Mouse (Mus musculus) c-Kit-positive CD71-positive TER-119-positive erythroid progenitor cells, embryonic 14.5 days (primary cell): ENCODE data around the gene P2ry4.
A peak's percentile ranks its signal among the peaks of the same experiment; 100 is the strongest.

Experiments used
- DNase-seq: peaks from one replicate; pipeline ENCODE4 v3.0.0-alpha.2; 2013; ENCODE audit warnings: low spot score

Gene P2ry4

DNA sequence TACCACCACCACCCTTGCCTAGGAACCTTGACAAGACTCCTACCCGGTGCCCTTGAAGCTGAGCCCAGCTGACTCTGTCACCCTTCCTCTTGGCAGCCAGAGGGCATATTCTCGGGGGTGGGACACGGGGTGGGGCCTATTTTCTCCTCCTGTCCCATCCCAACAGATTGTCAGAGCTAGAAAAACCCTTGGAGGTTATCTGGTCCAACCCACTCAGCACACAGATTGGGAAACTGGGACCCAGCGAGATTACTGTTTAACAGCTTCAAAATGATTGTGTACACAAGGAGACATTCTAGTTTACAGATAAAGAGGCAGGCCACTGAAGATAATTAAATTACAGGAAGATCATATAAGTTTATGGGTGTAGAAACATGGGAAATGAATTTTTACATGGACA, at the start of gene P2ry4:
P2ry4 (minus strand) TSS at position 79 of the 400 bp plus-strand sequence.
- no peak for DNase-seq

- no peak for DNase-seq
Measured at GRCm38 (mm10) chrX:100638477-100638876, 43.8 kb upstream of the P2ry4 start.

GRCm38 (mm10) chrX:100629076-100629475, 34.4 kb upstream of the P2ry4 start:
- no peak for DNase-seq

- peak; percentile 85 for DNase-seq
Measured at GRCm38 (mm10) chrX:100625802-100626793, 31.4 kb upstream of the P2ry4 start, which contains the start of gene Pdzd11. Gene Pdzd11, minus strand, starts transcription at chrX:100626568.

GRCm38 (mm10) chrX:100625546-100625801, 30.8 kb upstream of the P2ry4 start, which contains the start of gene Kif4:
Gene Kif4, plus strand, starts transcription at chrX:100625737.
- DNase-seq: no peak

GRCm38 (mm10) chrX:100625146-100625545, 30.5 kb upstream of the P2ry4 start:
- peak; percentile 3 for DNase-seq

DNA sequence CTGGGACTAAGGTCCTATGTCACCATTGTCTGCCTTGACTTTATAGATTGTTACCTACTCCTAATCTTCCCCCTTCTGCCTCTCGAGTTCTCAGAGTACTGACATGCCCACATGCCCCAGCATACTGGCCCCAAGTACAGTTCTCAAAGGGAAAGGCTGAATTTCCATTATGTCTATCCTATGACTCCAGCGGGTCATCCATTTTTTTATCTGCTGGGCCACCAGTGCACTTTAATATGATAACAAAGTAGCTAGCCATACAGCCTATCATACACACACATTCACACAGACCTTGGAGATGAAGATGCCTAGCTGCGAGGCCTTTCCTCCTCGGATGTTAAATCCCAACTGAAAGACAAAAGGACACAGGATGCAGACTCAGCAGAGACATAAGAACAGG, 29.6 kb upstream of the P2ry4 start:
- DNase-seq: peak; percentile 33

GRCm38 (mm10) chrX:100621366-100621765, 26.7 kb upstream of the P2ry4 start:
- no peak for DNase-seq

- DNase-seq: no peak
Measured at GRCm38 (mm10) chrX:100618488-100618887, 23.8 kb upstream of the P2ry4 start.

DNA sequence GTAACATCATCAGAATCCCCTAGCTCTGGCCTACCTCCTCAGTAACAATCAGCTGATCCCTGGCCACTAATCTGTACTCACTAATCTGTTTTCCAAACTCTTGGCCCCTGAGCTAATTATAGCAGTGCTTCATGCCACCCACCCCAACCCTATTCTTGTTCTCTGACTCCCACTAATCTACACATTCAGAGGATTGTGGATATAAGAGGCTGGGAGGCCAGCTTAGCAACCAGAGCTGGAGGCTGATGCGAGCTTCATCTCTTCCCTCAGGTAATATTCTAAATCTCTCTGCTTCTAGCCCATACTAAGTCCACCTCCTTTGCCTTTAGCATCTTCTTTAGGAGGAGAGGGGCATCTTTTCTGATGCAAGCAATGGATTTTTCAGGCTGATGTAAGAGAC, 10.6 kb upstream of the P2ry4 start, which contains the start of gene Arr3:
Arr3 (plus strand) TSS at position 184 of the 400 bp plus-strand sequence.
- DNase-seq: no peak

DNA sequence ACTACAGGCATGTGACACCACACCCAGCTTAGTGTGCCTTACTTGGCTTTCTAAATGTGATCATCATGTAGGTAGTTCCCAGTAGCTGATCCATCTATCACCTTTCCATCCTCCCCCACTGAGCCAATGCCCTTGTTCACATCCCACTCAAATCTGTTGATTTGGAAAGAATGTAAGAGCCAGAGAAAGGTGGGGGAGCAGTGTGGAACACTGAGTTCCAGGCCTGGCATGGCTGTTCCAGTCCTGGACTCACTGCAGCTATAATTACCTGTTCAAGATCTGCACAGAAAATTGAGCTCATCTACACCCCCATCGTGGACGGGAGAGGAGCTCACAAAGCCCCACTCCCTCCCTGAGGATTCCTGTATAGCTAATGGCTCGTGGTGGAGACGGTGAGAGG, 5.1 kb upstream of the P2ry4 start:
- DNase-seq: no peak

DNA sequence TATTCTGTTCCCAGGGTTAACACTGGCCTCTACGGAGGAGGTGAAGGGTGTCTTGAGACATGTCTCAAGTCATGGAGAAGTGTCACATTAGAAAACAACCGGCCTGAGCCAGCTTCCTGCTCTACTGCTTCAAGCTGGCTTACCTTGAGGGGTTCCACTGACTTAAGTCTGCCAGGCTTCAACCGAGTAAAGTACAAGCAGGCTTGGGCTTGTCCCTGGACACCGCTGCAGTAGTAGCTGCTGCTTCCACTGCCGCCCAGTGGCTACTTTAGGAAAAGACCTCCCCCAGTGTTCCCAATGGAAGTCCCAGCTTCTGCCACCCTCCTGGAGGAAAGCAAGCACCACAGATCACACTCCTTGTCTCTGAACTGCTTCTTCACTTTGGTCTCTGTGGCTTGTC, 2.8 kb upstream of the P2ry4 start:
- no peak for DNase-seq

DNA sequence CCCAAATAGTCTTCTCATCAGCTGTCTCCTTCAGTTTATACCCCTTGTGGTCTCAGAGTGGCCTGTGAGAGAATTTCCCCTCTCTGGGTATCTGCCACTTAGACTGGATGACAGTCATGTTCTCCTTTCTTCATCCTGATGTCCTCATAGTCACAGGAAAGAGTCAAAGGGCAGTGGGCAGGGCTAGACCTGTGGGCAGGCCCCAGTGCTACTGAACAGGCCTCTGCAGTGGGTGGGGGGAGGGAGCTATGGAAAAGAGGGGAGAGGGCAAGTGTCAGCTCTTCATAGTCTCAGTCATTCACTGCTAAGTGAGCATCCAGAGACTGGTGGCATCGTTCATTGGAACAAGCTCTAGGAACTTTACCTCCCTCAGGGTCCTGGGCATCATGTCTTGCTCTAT, 22.7 kb downstream of the P2ry4 start, which contains the start of gene Awat1:
Awat1 (plus strand) TSS at position 301 of the 400 bp plus-strand sequence.
- no peak for DNase-seq

- no peak for DNase-seq
Measured at GRCm38 (mm10) chrX:100565696-100566095, 29.0 kb downstream of the P2ry4 start.

GRCm38 (mm10) chrX:100556026-100556425, 38.6 kb downstream of the P2ry4 start:
- no peak for DNase-seq
